Mouse (Mus musculus) myocyte (in vitro differentiated cells): Measurements from ENCODE around the gene Hdac9. TPM values are rescaled to one million over a fixed set of nuclear protein-coding genes. Genes with fewer than 3 reads are reported as not detected.

ENCODE experiments used
- H3K27me3 ChIP-seq: one replicate; pipeline ENCODE4 v1.6.1; 2011; ENCODE audit not compliant: control insufficient read depth, insufficient read depth, insufficient read length
- H3K36me3 ChIP-seq: one replicate; pipeline ENCODE4 v1.6.1; 2011; ENCODE audit not compliant: control insufficient read depth, insufficient read depth
- H3K4me2 ChIP-seq: one replicate; pipeline ENCODE4 v1.6.1; 2011; ENCODE audit warnings: low read depth, control low read depth
- H3K4me3 ChIP-seq: one replicate; pipeline ENCODE4 v1.5.1; 2011; ENCODE audit warnings: mild to moderate bottlenecking, control low read depth, moderate library complexity
- H3K79me2 ChIP-seq: one replicate; pipeline ENCODE4 v1.6.1; 2011; ENCODE audit not compliant: control insufficient read depth, insufficient read depth
- H3ac ChIP-seq: one replicate; pipeline ENCODE4 v1.6.1; 2011; ENCODE audit not compliant: control insufficient read depth, insufficient read length
- CEBPB ChIP-seq: IDR thresholded peaks from 2 replicates; pipeline ENCODE4 v1.6.1; 2011; ENCODE audit warnings: mild to moderate bottlenecking, moderate library complexity; ENCODE audit not compliant: poor library complexity, insufficient read depth, severe bottlenecking
- E2F4 ChIP-seq: IDR thresholded peaks from one replicate; pipeline ENCODE4 v1.6.1; 2011; ENCODE audit warnings: mild to moderate bottlenecking, control low read depth, moderate library complexity; ENCODE audit not compliant: insufficient read depth
- MAX ChIP-seq: IDR thresholded peaks from one replicate; pipeline ENCODE4 v1.6.1; 2011; ENCODE audit warnings: low read depth, mild to moderate bottlenecking, control low read depth
- MYOD1 ChIP-seq, 3 experiments: IDR thresholded peaks; one replicate each; pipeline ENCODE4 v1.6.1; 2011; ENCODE audit warnings: control low read depth in 2 of 3, low read depth in 2 of 3, mild to moderate bottlenecking in 2 of 3, moderate library complexity in 1 of 3; ENCODE audit not compliant: insufficient read length in 2 of 3, control insufficient read depth in 1 of 3
- MYOG ChIP-seq, 3 experiments: IDR thresholded peaks; one replicate each; pipeline ENCODE4 v1.6.1; 2011; ENCODE audit warnings: control low read depth in 2 of 3, low read depth in 2 of 3, mild to moderate bottlenecking in 2 of 3; ENCODE audit not compliant: insufficient read length in 2 of 3, control insufficient read depth in 1 of 3, insufficient read depth in 1 of 3
- POLR2A ChIP-seq: IDR thresholded peaks from one replicate; pipeline ENCODE4 v1.6.1; 2011; ENCODE audit warnings: low read depth, mild to moderate bottlenecking, control low read depth, moderate library complexity; ENCODE audit not compliant: insufficient read length
- POLR2AphosphoS2 ChIP-seq: IDR thresholded peaks from one replicate; pipeline ENCODE4 v1.6.1; 2011; ENCODE audit warnings: low read depth, control low read depth; ENCODE audit not compliant: insufficient read length
- REST ChIP-seq: IDR thresholded peaks from one replicate; pipeline ENCODE4 v1.6.1; 2011; ENCODE audit warnings: mild to moderate bottlenecking, control low read depth, moderate library complexity; ENCODE audit not compliant: insufficient read depth, insufficient read length
- SRF ChIP-seq: IDR thresholded peaks from one replicate; pipeline ENCODE4 v1.6.1; 2011; ENCODE audit warnings: low read depth; ENCODE audit not compliant: control insufficient read depth, insufficient read length
- TCF12 ChIP-seq: IDR thresholded peaks from one replicate; pipeline ENCODE4 v1.6.1; 2011; ENCODE audit warnings: mild to moderate bottlenecking, control low read depth; ENCODE audit not compliant: poor library complexity, insufficient read depth, severe bottlenecking
- TCF3 ChIP-seq: IDR thresholded peaks from one replicate; pipeline ENCODE4 v1.6.1; 2011; ENCODE audit warnings: low read depth, control low read depth; ENCODE audit not compliant: insufficient read length
- USF1 ChIP-seq: IDR thresholded peaks from one replicate; pipeline ENCODE4 v1.6.1; 2011; ENCODE audit warnings: low read depth, mild to moderate bottlenecking, control low read depth, moderate library complexity
- polyA plus RNA-seq: library from polyadenylated mRNA; unstranded; fragments of >200 nt; fragmentation: generic; extraction: Trizol; gene quantifications from one replicate; pipeline ENCODE4 v1.2.1, GENCODE M21; 2012; ENCODE audit warnings: missing spikeins

Gene Hdac9
- polyA plus RNA-seq, 1 experiment = 0.47 TPM

GRCm38 (mm10) chr12:34176790-34177189 lies 740.1 kb downstream of the Hdac9 start:
- Histone ChIP-seq H3ac (no peak overlapping the region), H3K4me2 (no peak overlapping the region), H3K79me2 (no peaks in the 10 kb centered on the region), H3K36me3 (no peaks in the 10 kb centered on the region), H3K27me3 (no peaks in the 10 kb centered on the region), H3K4me3 (no peak overlapping the region)
- TF ChIP-seq POLR2A = no peak
- TF ChIP-seq TCF3 = no peak
- no peak for TF ChIP-seq SRF
- TF ChIP-seq E2F4 = no peak
- no peak for TF ChIP-seq REST
- no peak for TF ChIP-seq MYOG (IDR thresholded peaks at IDR 0.05; ENCODE audit: control insufficient read depth in 1 of 3, insufficient read depth in 1 of 3, insufficient read length in 2 of 3, low read depth in 2 of 3)
- TF ChIP-seq USF1 = no peak
- no peak for TF ChIP-seq MYOD1 (IDR thresholded peaks at IDR 0.05; ENCODE audit: control insufficient read depth in 1 of 3, insufficient read length in 2 of 3, low read depth in 2 of 3)
- TF ChIP-seq CEBPB = no peak
- TF ChIP-seq MAX = no peak

GRCm38 (mm10) chr12:34173036-34173435 lies 743.9 kb downstream of the Hdac9 start:
- no peak for TF ChIP-seq POLR2AphosphoS2
- TF ChIP-seq SRF = no peak
- TF ChIP-seq TCF3 = no peak
- no peak for TF ChIP-seq E2F4
- no peak for TF ChIP-seq MAX
- TF ChIP-seq MYOG (IDR thresholded peaks at IDR 0.05; ENCODE audit: control insufficient read depth in 1 of 3, insufficient read depth in 1 of 3, insufficient read length in 2 of 3, low read depth in 2 of 3) = no peak
- no peak for TF ChIP-seq MYOD1 (IDR thresholded peaks at IDR 0.05; ENCODE audit: control insufficient read depth in 1 of 3, insufficient read length in 2 of 3, low read depth in 2 of 3)
- no peak for TF ChIP-seq TCF12
- no peak for TF ChIP-seq USF1
- TF ChIP-seq CEBPB = no peak
- no peak for TF ChIP-seq REST
- no peak for TF ChIP-seq POLR2A
- H3K27me3 ChIP-seq = no peaks in the 10 kb centered on the region
- H3K4me2 ChIP-seq = no peak overlapping the region
- H3K36me3 ChIP-seq = no peaks in the 10 kb centered on the region
- H3ac ChIP-seq = no peak overlapping the region
- no peak overlapping the region for H3K4me3 ChIP-seq
- H3K79me2 ChIP-seq = no peaks in the 10 kb centered on the region

- Histone ChIP-seq H3K36me3 (no peaks in the 10 kb centered on the region), H3K4me2 (no peak overlapping the region), H3K79me2 (no peaks in the 10 kb centered on the region), H3K27me3 (no peaks in the 10 kb centered on the region), H3ac (no peak overlapping the region), H3K4me3 (no peak overlapping the region)
- TF ChIP-seq USF1 = no peak
Measured at GRCm38 (mm10) chr12:34170601-34171000, 746.3 kb downstream of the Hdac9 start.

GRCm38 (mm10) chr12:34165674-34166073 lies 751.2 kb downstream of the Hdac9 start:
- H3K79me2 ChIP-seq = no peaks in the 10 kb centered on the region
- TF ChIP-seq CEBPB (no peak), TCF3 (no peak), MYOD1 (IDR thresholded peaks at IDR 0.05; ENCODE audit: control insufficient read depth in 1 of 3, insufficient read length in 2 of 3, low read depth in 2 of 3) (no peak), SRF (no peak), TCF12 (no peak), MYOG (IDR thresholded peaks at IDR 0.05; ENCODE audit: control insufficient read depth in 1 of 3, insufficient read depth in 1 of 3, insufficient read length in 2 of 3, low read depth in 2 of 3) (no peak), POLR2A (no peak), MAX (no peak), POLR2AphosphoS2 (no peak), E2F4 (no peak), REST (no peak), USF1 (no peak)
- no peaks in the 10 kb centered on the region for H3K36me3 ChIP-seq
- no peak overlapping the region for H3K4me3 ChIP-seq
- no peak overlapping the region for H3K4me2 ChIP-seq
- H3ac ChIP-seq = no peak overlapping the region
- H3K27me3 ChIP-seq = no peaks in the 10 kb centered on the region

DNA sequence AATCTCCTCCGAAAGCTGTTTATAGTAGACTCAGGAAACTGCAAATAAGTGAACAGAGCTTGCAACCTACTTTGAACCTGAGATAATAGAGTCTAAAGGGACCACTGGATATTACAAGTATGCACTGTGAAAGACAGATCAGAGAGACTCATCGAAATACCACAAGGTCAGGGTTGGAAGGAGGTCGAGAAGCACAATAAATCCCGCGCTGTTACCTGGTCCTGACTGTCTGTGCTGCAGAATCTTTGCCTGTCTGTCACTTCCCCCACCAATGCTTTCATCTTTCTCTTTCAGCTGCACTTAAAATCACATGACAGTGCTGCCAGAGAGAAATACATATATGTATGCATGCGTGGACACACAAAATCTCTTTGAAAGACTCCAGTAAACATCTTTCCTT lies 760.6 kb downstream of the Hdac9 start:
- Histone ChIP-seq H3K36me3 (no peaks in the 10 kb centered on the region), H3K79me2 (no peaks in the 10 kb centered on the region), H3K4me2 (no peak overlapping the region), H3ac (no peak overlapping the region), H3K27me3 (no peaks in the 10 kb centered on the region), H3K4me3 (no peak overlapping the region)
- no peak for TF ChIP-seq SRF
- no peak for TF ChIP-seq TCF12
- TF ChIP-seq E2F4 = no peak
- no peak for TF ChIP-seq MAX
- no peak for TF ChIP-seq POLR2A
- no peak for TF ChIP-seq POLR2AphosphoS2
- TF ChIP-seq REST = no peak
- no peak for TF ChIP-seq CEBPB
- TF ChIP-seq MYOD1 (IDR thresholded peaks at IDR 0.05; ENCODE audit: control insufficient read depth in 1 of 3, insufficient read length in 2 of 3, low read depth in 2 of 3) = no peak
- no peak for TF ChIP-seq TCF3
- TF ChIP-seq USF1 = no peak
- TF ChIP-seq MYOG (IDR thresholded peaks at IDR 0.05; ENCODE audit: control insufficient read depth in 1 of 3, insufficient read depth in 1 of 3, insufficient read length in 2 of 3, low read depth in 2 of 3) = no peak
